Mouse (Mus musculus): Measurements from ENCODE around the gene Pcnp. TPM values are rescaled to one million over a fixed set of nuclear protein-coding genes. Genes with fewer than 3 reads are reported as not detected.
A peak's percentile ranks its signal among the peaks of the same experiment; 100 is the strongest.

Pcnp gene
- total and polyA plus RNA-seq, 3 experiments, result 79.1 to 128 (median 88.5) TPM

DNA sequence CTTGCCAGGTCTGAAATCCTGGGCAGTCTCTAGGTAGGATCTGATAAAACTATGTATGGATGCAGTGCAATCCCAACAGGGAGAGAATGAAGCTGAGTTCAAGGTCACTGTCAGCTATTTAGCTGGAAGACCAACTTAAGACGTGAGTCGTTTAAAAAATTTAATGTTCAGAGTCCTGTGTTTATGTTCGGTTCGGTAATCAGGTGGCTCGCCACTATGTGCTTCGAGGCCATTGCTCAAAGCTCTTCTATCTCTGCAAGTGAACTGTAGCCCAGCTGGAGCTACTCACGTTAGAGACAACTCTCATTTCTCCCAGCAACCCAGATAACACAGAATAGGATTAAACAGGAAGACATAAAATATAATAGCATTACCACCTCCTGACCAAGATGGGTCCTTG is 15.5 kb downstream of the Pcnp start:
- peaks cover 7 to 23% of the 10 kb centered on the region in 2 experiments for H3K36me3 ChIP-seq (ENCODE audit: control insufficient read depth in 1 of 2, insufficient read depth in 2 of 2, low read length in 2 of 2)
- H3K79me2 ChIP-seq (ENCODE audit: control insufficient read depth, insufficient read depth, low read length, poor library complexity), result peaks cover 1% of the 10 kb centered on the region; the same call in 1 of the 2 replicates
- no peak for DNase-seq (ENCODE audit: low read depth, low spot score)
- no peak overlapping the region for H3K27ac ChIP-seq (ENCODE audit: control insufficient read depth, low read depth, low read length)
- H3K27me3 ChIP-seq (ENCODE audit: control insufficient read depth in 1 of 2, insufficient read depth in 2 of 2, low read length in 2 of 2), result no peaks in the 10 kb centered on the region
- H3K9ac ChIP-seq (ENCODE audit: control insufficient read depth, low read depth, low read length, poor library complexity, severe bottlenecking), result no peak overlapping the region
- H3K9me3 ChIP-seq (replicated peaks; ENCODE audit: insufficient read depth, low read length), result no peaks in the 10 kb centered on the region
- TF ChIP-seq MYC (IDR thresholded peaks at IDR 0.05; ENCODE audit: low read depth, low read length), result no peak
- no peak for TF ChIP-seq JUND (IDR thresholded peaks at IDR 0.05; ENCODE audit: low read depth, low read length)
- peak in 1 of 2 experiments; percentile 43; a peak in 2 of 4 replicates for TF ChIP-seq POLR2A (IDR thresholded peaks at IDR 0.05; ENCODE audit: control insufficient read depth in 1 of 2, insufficient read depth in 1 of 2, low read depth in 1 of 2, low read length in 2 of 2, poor library complexity in 1 of 2)
- no peak for TF ChIP-seq TAL1 (IDR thresholded peaks at IDR 0.05; ENCODE audit: low read length)
- TF ChIP-seq NELFE (IDR thresholded peaks at IDR 0.05; ENCODE audit: low read depth, low read length), result no peak
- TF ChIP-seq HCFC1 (IDR thresholded peaks at IDR 0.05; ENCODE audit: low read depth, low read length), result no peak
- TF ChIP-seq USF1 (IDR thresholded peaks at IDR 0.05; ENCODE audit: low read depth, low read length), result no peak
- H3K4me3 ChIP-seq (ENCODE audit: control insufficient read depth in 1 of 2, insufficient read depth in 1 of 2, low read depth in 2 of 2, low read length in 2 of 2), result no peak overlapping the region
- peaks cover 0 to 2% of the 10 kb centered on the region in 2 experiments; a peak in 1 of 4 replicates for H3K4me1 ChIP-seq (ENCODE audit: control insufficient read depth in 1 of 2, insufficient read depth in 2 of 2, low read length in 2 of 2)

DNA sequence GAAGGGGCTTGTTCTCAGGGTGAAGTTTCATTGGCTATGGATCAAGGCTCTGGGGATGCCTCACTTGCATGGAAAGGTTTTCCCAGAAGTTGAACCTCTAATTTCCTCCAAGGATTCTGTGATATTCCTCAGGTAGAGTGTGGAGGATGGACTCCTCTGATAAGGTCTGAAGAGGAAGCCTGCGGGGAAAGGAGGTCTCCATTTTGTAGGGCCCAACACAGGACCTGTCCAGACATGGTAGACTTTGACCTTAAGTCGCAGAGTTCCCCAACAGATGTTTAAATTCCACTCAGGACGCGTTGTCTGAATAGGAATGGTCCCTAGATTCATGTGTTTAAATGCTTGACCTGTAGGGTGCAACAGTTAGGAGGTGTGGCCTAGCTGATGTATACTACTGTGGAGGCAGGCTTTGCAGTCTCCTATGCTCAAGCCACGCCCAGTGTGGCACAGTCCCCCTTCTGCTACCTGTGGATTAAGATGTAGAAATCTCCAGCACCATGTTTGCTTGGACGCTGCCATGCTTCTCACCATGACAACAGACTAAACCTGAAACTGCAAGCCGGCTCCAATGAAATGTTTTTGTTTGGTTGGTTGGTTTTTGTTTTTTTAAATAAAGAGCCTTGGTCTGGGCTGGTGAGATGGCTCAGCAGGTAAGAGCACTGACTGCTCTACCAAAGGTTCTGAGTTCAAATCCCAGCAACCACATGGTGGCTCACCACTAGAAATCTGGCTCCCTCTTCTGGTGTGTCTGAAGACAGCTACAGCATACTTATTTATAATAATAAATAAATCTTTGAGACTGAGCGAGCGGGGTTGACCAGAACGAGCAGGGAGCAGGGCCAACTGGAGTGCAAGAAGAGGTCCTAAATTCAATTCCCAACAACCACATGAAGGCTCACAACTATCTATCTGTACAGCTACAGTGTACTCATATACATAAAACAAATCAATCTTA is 16.5 kb downstream of the Pcnp start:
- Histone ChIP-seq H3K36me3 (ENCODE audit: control insufficient read depth in 1 of 2, insufficient read depth in 2 of 2, low read length in 2 of 2) (peaks cover 14 to 17% of the 10 kb centered on the region in 2 experiments), H3K9me3 (replicated peaks; ENCODE audit: insufficient read depth, low read length) (no peaks in the 10 kb centered on the region), H3K4me1 (ENCODE audit: control insufficient read depth in 1 of 2, insufficient read depth in 2 of 2, low read length in 2 of 2) (peaks cover 0 to 8% of the 10 kb centered on the region in 2 experiments; a peak in 2 of 4 replicates), H3K27ac (ENCODE audit: control insufficient read depth, low read depth, low read length) (no peak overlapping the region), H3K27me3 (ENCODE audit: control insufficient read depth in 1 of 2, insufficient read depth in 2 of 2, low read length in 2 of 2) (no peaks in the 10 kb centered on the region), H3K4me3 (ENCODE audit: control insufficient read depth in 1 of 2, insufficient read depth in 1 of 2, low read depth in 2 of 2, low read length in 2 of 2) (no peak overlapping the region), H3K9ac (ENCODE audit: control insufficient read depth, low read depth, low read length, poor library complexity, severe bottlenecking) (no peak overlapping the region), H3K79me2 (ENCODE audit: control insufficient read depth, insufficient read depth, low read length, poor library complexity) (no peaks in the 10 kb centered on the region)
- TF ChIP-seq GABPA (IDR thresholded peaks at IDR 0.05; ENCODE audit: low read depth, low read length) (no peak), POLR2A (IDR thresholded peaks at IDR 0.05; ENCODE audit: control insufficient read depth in 1 of 2, insufficient read depth in 1 of 2, low read depth in 1 of 2, low read length in 2 of 2, poor library complexity in 1 of 2) (no peak), MAX (IDR thresholded peaks at IDR 0.05; ENCODE audit: low read length) (no peak), ZC3H11A (IDR thresholded peaks at IDR 0.05; ENCODE audit: low read depth, low read length) (no peak), POLR2AphosphoS5 (IDR thresholded peaks at IDR 0.05; ENCODE audit: borderline replicate concordance, low read depth, low read length) (no peak), CHD2 (IDR thresholded peaks at IDR 0.05; ENCODE audit: low read length) (no peak), BHLHE40 (IDR thresholded peaks at IDR 0.05; ENCODE audit: borderline replicate concordance, low read depth, low read length) (no peak), MYC (IDR thresholded peaks at IDR 0.05; ENCODE audit: low read depth, low read length) (no peak), USF1 (IDR thresholded peaks at IDR 0.05; ENCODE audit: low read depth, low read length) (no peak), TCF12 (IDR thresholded peaks at IDR 0.05; ENCODE audit: low read depth, low read length) (no peak), ETS1 (IDR thresholded peaks at IDR 0.05; ENCODE audit: low read depth, low read length) (no peak), ZMIZ1 (IDR thresholded peaks at IDR 0.05; ENCODE audit: low read depth, low read length) (no peak), EP300 (IDR thresholded peaks at IDR 0.05; ENCODE audit: low read depth in 1 of 2, low read length in 2 of 2) (no peak), MAZ (IDR thresholded peaks at IDR 0.05; ENCODE audit: low read depth, low read length) (no peak), JUND (IDR thresholded peaks at IDR 0.05; ENCODE audit: low read depth, low read length) (no peak), GATA1 (IDR thresholded peaks at IDR 0.05; ENCODE audit: low read depth, low read length) (no peak)
- peak; percentile 30 for DNase-seq (ENCODE audit: low read depth, low spot score)

Data from MEL (cell line).